In the genomic region with DNA sequence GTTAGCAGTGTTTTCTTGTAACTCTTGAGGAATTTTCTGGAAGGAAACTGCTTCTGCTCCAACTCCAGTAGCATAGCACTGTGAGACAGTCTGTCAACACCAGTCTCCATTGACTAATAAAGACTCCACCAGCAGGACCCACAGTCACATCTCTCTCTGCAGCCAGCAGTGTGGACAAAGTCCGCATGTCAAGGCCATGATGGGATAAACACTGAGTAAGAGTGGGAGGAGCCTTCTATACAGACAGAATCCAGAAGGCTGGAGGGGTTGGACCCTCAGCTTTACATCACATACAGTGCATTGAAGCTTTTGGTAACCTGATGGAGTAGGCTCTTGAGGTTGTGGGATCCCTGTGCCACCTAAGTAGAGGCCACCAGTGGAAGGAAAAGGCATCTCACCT, we compare ENCODE assay signal across 16 mouse cellular contexts. TPM values are rescaled to one million over a fixed set of nuclear protein-coding genes. Genes with fewer than 3 reads are reported as not detected.
"Had no signal": no experiment of that assay in that cellular context is flagged by ENCODE, and none has a peak within 500 bp of the region (broad histone marks: within the 10 kb centered on the region; RNA-seq: fewer than 3 reads in every experiment).

No protein-coding gene starts in this region.

- H3K36me3 ChIP-seq: limb, embryonic 15.5 days; midbrain, embryonic 15.5 days; neural tube, embryonic 12.5 days had no signal

- DNase-seq: kidney, adult 8-10 months; kidney, postnatal 25 days; lung, embryonic 14.5 days; lung, postnatal 10 days; thymus, postnatal 4 days had no signal

- H3K9me3 ChIP-seq: limb, embryonic 15.5 days; megakaryocyte, embryonic 14.5 days; midbrain, embryonic 15.5 days; neural tube, embryonic 12.5 days had no signal

- H3K4me1 ChIP-seq: limb, embryonic 15.5 days; neural tube, embryonic 12.5 days had no signal

- ATAC-seq: hindbrain, postnatal 0 days; midbrain, embryonic 15.5 days had no signal

- H3K4me2 ChIP-seq: limb, embryonic 15.5 days; lung, embryonic 14.5 days; midbrain, embryonic 11.5 days; midbrain, embryonic 15.5 days; neural tube, embryonic 12.5 days had no signal

- H3K27me3 ChIP-seq: limb, embryonic 15.5 days; megakaryocyte, embryonic 14.5 days; midbrain, embryonic 15.5 days; neural tube, embryonic 12.5 days had no signal

- H3K27ac ChIP-seq: hindbrain, postnatal 0 days; left cerebral cortex, adult 2 months; limb, embryonic 15.5 days; macrophage; midbrain, embryonic 15.5 days; neural tube, embryonic 12.5 days had no signal

- H3K4me3 ChIP-seq: left cerebral cortex, adult 2 months; limb, embryonic 15.5 days; megakaryocyte, embryonic 14.5 days; midbrain, embryonic 15.5 days; neural tube, embryonic 12.5 days had no signal

- H3K9ac ChIP-seq: limb, embryonic 15.5 days; lung, embryonic 14.5 days; midbrain, embryonic 15.5 days; neural tube, embryonic 12.5 days had no signal

RNA-seq across cellular contexts. Expression of a gene that starts 54.4 kb away (rescaled TPM):
- total RNA-seq: monocyte, adult 5-6 weeks; neutrophil, adult 5-6 weeks had no signal
- polyA plus RNA-seq: kidney, embryonic 16.5 days; lung, embryonic 14.5 days; macrophage had no signal
